Mouse (Mus musculus) T-helper 2 cell (primary cell): ENCODE measurements at regions not wholly inside any gene's neighbourhood (a gene's known extent, or its start where the extent isn't known, plus 50 kb on each side); places are given as distances from the start of the nearest gene placed in this dataset.
"Not testable (repeated sequence)": the region's sequence is repeated elsewhere in the genome, so short reads cannot be mapped to it uniquely, and the experiment has no call there.

Experiments
- in situ Hi-C: fragments of 300-600 bp; cut with MboI, MseI; formaldehyde crosslinking; loops from one replicate; pipeline ENCODE4 v1.15.1; 2025; ENCODE audit warnings: high pct_unique_total_duplicates

DNA sequence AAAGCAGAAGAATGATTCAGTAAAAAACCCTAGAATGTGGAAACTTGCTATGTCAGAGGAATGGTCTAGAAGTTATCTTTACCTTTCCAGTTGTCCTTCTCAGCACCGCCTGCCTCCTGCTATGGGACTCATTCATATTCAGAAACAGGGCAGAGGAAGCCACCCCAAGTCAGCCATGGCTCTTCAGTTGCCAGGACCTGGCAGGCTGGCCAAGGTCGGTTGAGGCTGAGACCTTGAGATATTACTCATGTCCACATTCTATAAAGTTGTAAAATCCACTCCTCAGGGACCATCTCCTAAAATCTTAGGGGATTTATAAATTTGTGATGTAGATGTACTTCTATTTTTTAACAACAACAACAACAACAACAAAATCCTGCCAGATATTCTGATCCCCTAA is 580.7 kb upstream of the Klhl29 start:
- in situ Hi-C loops = no loop called here

DNA sequence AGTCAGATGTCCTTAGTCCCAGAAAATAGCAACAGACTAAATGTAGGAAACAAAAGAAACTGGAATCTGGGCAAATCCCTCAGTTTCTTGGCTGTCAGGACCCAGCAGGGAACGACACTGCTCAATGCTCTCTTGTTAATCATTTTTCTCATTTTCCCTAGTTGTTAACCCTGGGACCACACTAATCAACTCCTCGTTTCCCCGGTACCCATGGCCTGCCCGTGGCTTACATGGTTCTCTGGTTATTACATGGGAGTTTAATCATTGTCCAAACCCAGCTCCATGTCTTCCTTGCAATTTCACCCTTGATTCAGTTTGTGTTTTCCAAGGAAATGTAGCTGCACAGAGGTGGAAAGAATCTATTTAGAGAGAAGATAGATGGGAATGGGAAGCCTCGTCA is 580.1 kb upstream of the Klhl29 start:
- in situ Hi-C loops = no loop called here

DNA sequence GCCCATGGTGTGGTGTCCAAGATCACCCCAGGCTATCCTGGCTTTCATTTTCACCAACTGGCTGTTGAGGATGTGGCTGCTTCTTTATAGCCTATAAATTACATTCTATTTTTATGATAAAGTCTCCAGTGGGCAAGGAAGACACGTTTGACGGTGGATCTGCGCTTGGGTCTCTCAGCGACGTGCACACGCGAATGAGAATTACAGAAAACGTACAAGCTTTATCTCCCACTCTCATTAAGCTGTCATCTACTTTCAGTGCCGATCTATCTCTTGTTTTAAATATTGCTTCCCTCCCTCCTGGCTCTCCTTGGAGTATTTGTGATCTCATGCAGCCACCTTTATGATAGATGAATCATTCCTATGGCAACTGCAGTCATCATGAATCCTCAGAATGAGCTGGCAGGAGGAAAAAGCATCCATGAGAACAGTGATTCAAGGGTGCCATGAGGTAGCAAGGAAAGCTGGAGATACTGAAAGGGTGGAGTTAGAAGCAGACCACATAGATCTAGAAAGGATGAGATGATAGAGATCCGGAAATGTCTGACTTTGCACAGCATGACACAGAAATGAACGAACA is 568.0 kb upstream of the Klhl29 start:
- in situ Hi-C loops = no loop called here

GRCm38 (mm10) chr12:5921262-5921661 is 545.8 kb upstream of the Klhl29 start:
- in situ Hi-C loops = no loop called here

DNA sequence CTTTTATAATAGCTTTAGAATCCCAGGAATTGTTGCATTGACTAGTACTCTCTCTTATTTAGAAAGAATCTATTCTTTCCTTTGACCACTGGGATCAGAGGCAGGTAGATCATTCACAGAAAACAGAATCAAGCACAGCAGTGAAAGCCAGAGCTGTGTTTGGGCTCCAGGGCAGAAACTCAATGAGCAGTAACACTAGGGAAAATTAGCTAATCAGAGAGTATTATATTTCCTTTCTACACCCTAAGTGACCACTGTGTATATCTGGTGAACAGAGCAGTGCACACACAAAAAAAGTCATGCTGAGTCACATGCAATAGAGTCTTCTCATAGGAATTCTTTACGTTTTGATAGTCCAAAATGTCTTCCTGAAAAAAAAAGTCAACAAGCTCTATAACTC is 542.5 kb upstream of the Klhl29 start:
- in situ Hi-C loops = no loop called here

- in situ Hi-C loops = no loop called here
These were observed 530.8 kb upstream of the Klhl29 start for GRCm38 (mm10) chr12:5906251-5906650.

DNA sequence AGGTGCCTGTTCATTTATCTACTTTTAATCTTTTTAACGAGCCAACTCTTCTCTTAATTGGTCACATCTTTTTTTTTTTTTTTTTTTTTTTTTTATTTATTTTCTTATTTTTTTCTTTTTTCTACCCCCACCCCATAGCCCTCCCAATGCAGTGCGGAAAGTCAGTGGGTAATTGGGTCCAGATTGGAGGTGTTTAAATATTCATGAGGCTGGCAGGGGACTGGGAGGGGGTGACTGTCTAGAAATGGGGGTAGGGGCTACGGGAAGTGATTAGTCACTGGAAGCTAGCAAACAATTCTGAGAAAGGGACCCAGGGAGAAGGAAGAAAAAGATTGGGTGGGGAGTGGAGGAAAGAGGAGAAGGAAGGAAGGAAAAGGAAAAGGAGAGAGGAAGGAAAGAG is 516.3 kb upstream of the Klhl29 start:
- in situ Hi-C loops = not testable (repeated sequence)

DNA sequence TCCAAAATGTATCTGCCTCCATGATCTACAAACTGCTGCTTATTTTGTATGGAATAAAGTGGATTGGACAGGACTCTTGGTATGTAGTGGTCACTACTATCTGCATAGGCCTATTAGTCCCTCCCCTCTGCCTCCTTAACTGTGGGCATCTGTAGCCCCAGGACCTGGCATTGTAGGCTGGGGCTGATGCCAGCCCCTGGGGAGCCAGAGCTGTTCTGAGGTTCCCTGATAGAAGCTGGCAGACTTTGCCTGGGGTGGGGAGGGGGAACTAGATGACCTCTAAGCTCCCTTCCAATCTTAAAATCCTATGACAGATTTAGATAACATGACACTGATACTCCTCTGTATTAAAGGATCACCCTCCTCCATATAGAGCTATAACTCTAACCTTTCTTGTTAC is 491.2 kb upstream of the Klhl29 start:
- in situ Hi-C loops = no loop called here

- in situ Hi-C loops = no loop called here
These were observed 484.3 kb upstream of the Klhl29 start for GRCm38 (mm10) chr12:5859795-5860194.

DNA sequence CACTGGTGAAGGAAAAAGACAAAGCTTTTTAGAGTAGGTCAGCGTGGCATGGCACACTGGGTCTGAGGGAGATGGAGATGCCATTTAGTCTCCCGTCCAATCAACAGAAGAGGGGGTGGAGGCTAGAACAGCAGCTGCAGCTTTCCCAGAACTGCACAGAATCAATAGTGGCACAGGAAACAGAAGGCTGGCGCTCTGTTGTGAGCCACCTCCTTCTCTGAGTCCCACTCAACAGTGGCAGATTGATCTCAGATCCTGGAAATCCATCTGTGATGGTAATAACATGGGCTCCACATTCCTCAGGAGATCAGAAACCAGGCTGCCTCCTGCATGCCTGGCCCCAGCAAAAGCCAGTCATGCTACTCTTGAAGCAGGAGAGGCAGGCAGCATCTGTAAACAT is 480.9 kb upstream of the Klhl29 start:
- in situ Hi-C loops = no loop called here

GRCm38 (mm10) chr12:5810427-5810826 is 434.9 kb upstream of the Klhl29 start:
- in situ Hi-C loops = no loop called here

GRCm38 (mm10) chr12:5810009-5810408 is 434.5 kb upstream of the Klhl29 start:
- in situ Hi-C loops = no loop called here

DNA sequence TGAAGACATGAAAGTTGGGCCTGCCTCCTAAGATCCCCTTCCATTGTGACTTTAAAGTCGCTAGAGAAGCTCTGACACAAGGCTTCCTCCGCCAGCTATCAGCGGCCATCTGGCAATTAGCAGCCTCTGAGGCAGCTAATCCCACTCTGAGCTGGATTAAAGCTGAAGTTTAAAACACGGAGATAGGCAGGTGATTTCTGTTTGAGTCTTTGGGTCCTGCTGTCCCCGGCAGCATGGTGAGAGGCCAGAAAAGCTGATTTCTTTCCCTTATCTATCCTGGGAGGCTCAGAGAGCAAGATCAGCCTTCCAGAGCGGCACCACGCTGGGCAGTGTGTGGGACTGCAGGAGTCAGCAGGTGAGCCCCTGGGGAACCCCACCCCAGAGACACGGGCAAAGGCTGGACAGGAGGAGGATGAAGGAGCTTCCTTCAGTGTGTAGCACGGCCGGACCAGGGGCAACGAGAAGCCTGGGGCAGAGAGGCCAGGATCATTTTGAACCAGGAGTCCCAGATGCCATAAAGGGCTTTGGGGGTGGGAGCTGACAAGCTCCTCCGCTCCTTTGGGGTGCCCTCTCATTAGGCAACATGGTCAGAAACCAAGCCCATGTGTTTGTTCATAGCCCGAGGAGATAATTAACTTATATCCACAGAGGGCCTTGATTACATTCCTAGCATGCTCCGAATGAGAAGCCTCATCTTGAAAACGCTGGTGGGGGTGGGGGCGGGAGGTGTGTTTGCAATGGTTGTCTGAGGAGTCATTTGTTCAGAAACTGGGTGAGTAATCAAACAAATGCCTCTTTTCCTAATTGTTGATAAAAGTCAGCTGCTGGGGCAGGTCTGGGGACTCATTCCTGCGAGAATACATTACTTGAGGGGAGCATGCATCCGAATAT is 432.8 kb upstream of the Klhl29 start:
- in situ Hi-C loops = loop anchor here (10.0 kb wide), 1 partner anchor 437 kb away; no protein-coding TSS in a partner anchor

- in situ Hi-C loops = loop anchor here (10.0 kb wide), 1 partner anchor 439 kb away; no protein-coding TSS in a partner anchor
These were observed 430.2 kb upstream of the Klhl29 start for GRCm38 (mm10) chr12:5805731-5806130.

- in situ Hi-C loops = no loop called here
These were observed 417.6 kb upstream of the Klhl29 start for GRCm38 (mm10) chr12:5793051-5793450.

GRCm38 (mm10) chr12:5787074-5787813 is 411.8 kb upstream of the Klhl29 start:
- in situ Hi-C loops = no loop called here

DNA sequence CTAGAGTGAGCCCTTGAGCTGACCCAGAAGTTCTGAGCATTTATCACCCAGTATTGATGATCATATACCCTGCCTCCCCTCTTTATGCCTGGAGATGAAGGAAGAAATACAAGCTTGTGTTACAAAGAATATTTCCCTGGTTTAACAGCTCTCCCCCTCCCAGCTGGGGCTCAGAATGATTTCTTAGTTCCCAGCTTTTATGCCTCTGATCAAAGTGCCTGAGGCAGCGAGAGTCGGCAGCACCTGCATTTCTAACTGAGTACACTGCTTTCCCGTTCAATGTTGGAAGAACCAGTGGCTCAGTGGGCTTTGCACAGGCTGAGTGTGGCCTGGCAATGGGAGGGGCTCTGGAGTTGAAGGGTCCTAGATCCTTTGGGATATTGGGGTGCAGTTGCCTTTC is 405.8 kb upstream of the Klhl29 start:
- in situ Hi-C loops = no loop called here

DNA sequence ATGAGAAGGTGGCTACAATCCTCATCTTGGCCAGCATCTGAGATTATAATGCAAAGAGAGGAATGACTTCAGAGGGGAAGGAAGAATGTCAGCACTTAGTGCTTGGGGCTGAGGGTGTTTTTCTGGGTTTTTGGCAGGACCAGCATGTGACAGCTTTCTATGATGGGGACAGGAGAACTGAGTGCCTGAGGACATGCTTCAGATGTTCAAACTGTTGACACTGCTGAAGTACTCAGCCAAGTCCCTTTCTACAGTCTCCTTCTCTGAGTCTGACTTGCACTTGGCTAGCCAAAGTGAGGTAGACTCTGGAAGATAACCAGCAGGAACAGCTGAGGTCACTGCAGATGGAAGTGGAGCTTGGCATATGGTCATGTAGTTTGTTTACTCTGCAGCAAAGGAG is 402.1 kb upstream of the Klhl29 start:
- in situ Hi-C loops = no loop called here

DNA sequence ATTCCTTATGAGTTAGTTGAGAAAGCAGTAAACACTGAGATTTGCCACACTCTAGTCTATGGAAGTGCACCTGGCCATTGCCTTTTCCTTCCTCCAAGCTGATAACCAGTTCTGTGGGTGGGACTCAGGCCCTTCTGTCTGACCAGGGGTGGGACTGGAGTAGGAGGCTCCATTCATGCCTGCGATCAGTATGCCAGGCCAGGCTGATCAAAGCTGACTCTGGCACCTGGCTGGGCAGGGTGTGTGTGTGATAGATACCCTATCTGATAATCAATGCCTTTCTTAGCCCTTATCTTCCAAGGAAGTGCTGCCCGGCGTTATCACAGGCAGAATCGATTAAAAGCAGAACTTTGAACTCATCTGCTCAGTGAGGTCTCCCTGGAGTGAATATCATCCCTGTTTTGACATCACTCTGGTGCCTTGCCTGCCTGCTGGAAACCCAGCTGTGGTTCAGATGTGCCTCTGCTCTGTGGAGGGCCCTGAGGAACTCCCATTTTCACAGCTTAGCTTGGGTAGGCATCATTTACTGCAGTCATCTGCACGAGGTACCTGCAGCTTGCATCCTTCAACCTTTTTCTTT is 396.0 kb upstream of the Klhl29 start:
- in situ Hi-C loops = no loop called here

DNA sequence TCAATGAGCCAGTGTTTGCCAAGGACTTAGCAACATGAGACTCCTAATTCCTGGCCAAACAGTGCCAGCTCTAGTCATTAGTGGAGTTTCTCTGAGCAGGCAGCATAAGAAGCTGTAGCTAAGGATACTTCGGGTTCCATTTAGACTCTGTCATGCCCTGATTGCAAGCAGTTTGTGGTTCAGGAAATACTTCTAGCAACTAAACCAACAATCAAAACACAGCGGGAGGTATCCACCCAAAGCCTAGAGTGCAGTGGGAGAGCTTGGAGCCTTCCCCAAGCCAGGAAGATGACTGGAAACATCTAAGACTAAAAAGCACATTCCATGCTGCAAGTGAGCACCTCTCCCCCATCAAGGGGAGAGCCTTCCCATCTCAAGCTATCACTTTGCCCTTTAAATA is 395.0 kb upstream of the Klhl29 start:
- in situ Hi-C loops = no loop called here

GRCm38 (mm10) chr12:5764445-5765170 is 389.1 kb upstream of the Klhl29 start:
- in situ Hi-C loops = no loop called here
